Mouse (Mus musculus) embryonic facial prominence, embryonic 11.5 days (tissue): Measurements from ENCODE around the gene Ptprg. TPM values are rescaled to one million over a fixed set of nuclear protein-coding genes. Genes with fewer than 3 reads are reported as not detected.
"Not testable (repeated sequence)": the region's sequence is repeated elsewhere in the genome, so short reads cannot be mapped to it uniquely, and the experiment has no call there.

ENCODE experiments used
- ATAC-seq: fragments of 200-750 bp; cut with Nextera tagmentation; replicated peaks from 2 replicates; pipeline ENCODE4 v1.8.0; 2017; ENCODE audit warnings: low read depth; ENCODE audit not compliant: insufficient number of reproducible peaks, low FRiP score, low TSS enrichment
- DNase-seq: peaks from one replicate; pipeline ENCODE4 v3.0.0-alpha.2; 2015; ENCODE audit warnings: low spot score
- H3K27ac ChIP-seq: fragments of 300-500 bp; sonication (generic); replicated peaks from 2 replicates; pipeline ENCODE4 v1.5.1; 2014; ENCODE audit warnings: mild to moderate bottlenecking, low read depth, low read length, control low read depth
- H3K27me3 ChIP-seq: fragments of 300-500 bp; sonication (generic); 2 replicates; pipeline ENCODE4 v1.6.1; 2014; ENCODE audit warnings: mild to moderate bottlenecking, low read length, moderate library complexity, mixed read lengths; ENCODE audit not compliant: control insufficient read depth, insufficient read depth
- H3K36me3 ChIP-seq: fragments of 300-500 bp; sonication (generic); replicated peaks from 2 replicates; pipeline ENCODE4 v1.6.1; 2014; ENCODE audit warnings: low read depth, mild to moderate bottlenecking, low read length, moderate library complexity, mixed read lengths; ENCODE audit not compliant: control insufficient read depth, insufficient read depth
- H3K4me1 ChIP-seq: fragments of 300-500 bp; sonication (generic); 2 replicates; pipeline ENCODE4 v1.6.1; 2014; ENCODE audit warnings: low read length, mixed read lengths; ENCODE audit not compliant: control insufficient read depth, insufficient read depth
- H3K4me2 ChIP-seq: fragments of 300-500 bp; sonication (generic); 2 replicates; pipeline ENCODE4 v1.6.1; 2014; ENCODE audit warnings: low read depth, mild to moderate bottlenecking, control low read depth, low read length, moderate library complexity
- H3K4me3 ChIP-seq: fragments of 300-500 bp; sonication (generic); 2 replicates; pipeline ENCODE4 v1.5.1; 2014; ENCODE audit warnings: low read depth, low read length, control low read depth
- H3K9ac ChIP-seq: fragments of 300-500 bp; sonication (generic); replicated peaks from 2 replicates; pipeline ENCODE4 v1.6.1; 2014; ENCODE audit warnings: mild to moderate bottlenecking, control low read depth, low read length
- H3K9me3 ChIP-seq: fragments of 300-500 bp; sonication (generic); replicated peaks from 2 replicates; pipeline ENCODE4 v1.6.1; 2016; ENCODE audit warnings: mild to moderate bottlenecking, low read length, inconsistent platforms, mixed read lengths; ENCODE audit not compliant: control insufficient read depth
- WGBS: fragments of 180-500 bp; shearing (Covaris S2); extraction: QIAGEN DNeasy Blood & Tissue Kit; methylation state at CpG from one replicate; pipeline ENCODE4 v1.1.7; 2014; 5-methylcytosine and 5-hydroxymethylcytosine counted together
- polyA plus RNA-seq: library from polyadenylated mRNA; unstranded; fragments of >200 nt; fragmentation: Nextera tagmentation; extraction: Ambion mirVana; gene quantifications from 2 replicates; pipeline ENCODE4 v1.2.1, GENCODE M21; 2014

Gene Ptprg
- polyA plus RNA-seq, 1 experiment from 2014 or later = 28.7 TPM

GRCm38 (mm10) chr14:12221571-12221970, 668.2 kb downstream of the Ptprg start:
- no peak for ATAC-seq
- Histone ChIP-seq H3K27me3 (no peaks in the 10 kb centered on the region), H3K4me2 (no peak overlapping the region), H3K9ac (no peak overlapping the region), H3K9me3 (no peaks in the 10 kb centered on the region), H3K27ac (no peak overlapping the region), H3K36me3 (no peaks in the 10 kb centered on the region), H3K4me1 (no peaks in the 10 kb centered on the region), H3K4me3 (no peak overlapping the region)
- WGBS = 81% methylated on average over 5 of the region's 5 CpGs
- no peak for DNase-seq

DNA sequence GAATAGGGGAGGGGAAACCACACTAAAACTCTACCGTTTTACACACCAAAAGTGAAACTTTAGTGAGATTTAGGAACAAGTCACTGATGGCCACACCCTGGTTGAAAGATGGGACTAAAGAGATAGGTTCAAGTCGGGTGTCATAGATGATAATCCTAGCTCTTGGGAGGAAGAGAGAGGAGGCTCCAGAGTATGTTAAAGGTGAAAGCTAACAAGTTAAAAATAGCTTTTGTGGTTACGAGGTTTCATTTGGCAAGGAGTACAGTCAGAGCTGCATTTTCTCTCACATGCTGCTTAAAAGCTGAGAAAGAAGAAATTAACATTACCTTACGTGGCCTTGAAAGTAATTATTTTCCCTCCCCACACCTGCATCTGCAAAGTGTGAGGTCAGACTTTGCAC, 690.4 kb downstream of the Ptprg start:
- H3K9me3 ChIP-seq = no peaks in the 10 kb centered on the region
- no peaks in the 10 kb centered on the region for H3K4me1 ChIP-seq
- H3K27me3 ChIP-seq = no peaks in the 10 kb centered on the region
- H3K36me3 ChIP-seq = no peaks in the 10 kb centered on the region
- H3K9ac ChIP-seq = no peak overlapping the region
- no peak overlapping the region for H3K4me3 ChIP-seq
- ATAC-seq = no peak
- DNase-seq = no peak
- no peak overlapping the region for H3K4me2 ChIP-seq
- no peak overlapping the region for H3K27ac ChIP-seq
- WGBS = 83% methylated on average over 4 of the region's 4 CpGs

GRCm38 (mm10) chr14:12276031-12276430, 722.7 kb downstream of the Ptprg start:
- H3K4me2 ChIP-seq = no peak overlapping the region
- H3K36me3 ChIP-seq = no peaks in the 10 kb centered on the region
- H3K27ac ChIP-seq = no peak overlapping the region
- ATAC-seq = no peak
- H3K9ac ChIP-seq = no peak overlapping the region
- 63% methylated on average over 3 of the region's 3 CpGs for WGBS
- DNase-seq = no peak
- no peaks in the 10 kb centered on the region for H3K27me3 ChIP-seq
- no peak overlapping the region for H3K4me3 ChIP-seq
- H3K9me3 ChIP-seq = no peaks in the 10 kb centered on the region
- H3K4me1 ChIP-seq = no peaks in the 10 kb centered on the region

- WGBS = 82% methylated on average over 6 of the region's 6 CpGs
- H3K9me3 ChIP-seq = no peaks in the 10 kb centered on the region
- H3K27me3 ChIP-seq = no peaks in the 10 kb centered on the region
- H3K4me3 ChIP-seq = peak within 1 kb of the TSS; percentile 57
- no peaks in the 10 kb centered on the region for H3K36me3 ChIP-seq
- H3K27ac ChIP-seq = peak within 1 kb of the TSS; percentile 82
- ATAC-seq (0 out of 2 replicates have a peak, but pooled peaks have one; percentile 26), DNase-seq (no peak)
- H3K4me2 ChIP-seq = peak within 1 kb of the TSS; percentile 67
- no peaks in the 10 kb centered on the region for H3K4me1 ChIP-seq
- peak within 1 kb of the TSS; percentile 85 for H3K9ac ChIP-seq
Observed at GRCm38 (mm10) chr14:12283641-12284040, 730.3 kb downstream of the Ptprg start, which contains the start of gene Gm49355. Gm49355 (plus strand) TSS chr14:12283976.

DNA sequence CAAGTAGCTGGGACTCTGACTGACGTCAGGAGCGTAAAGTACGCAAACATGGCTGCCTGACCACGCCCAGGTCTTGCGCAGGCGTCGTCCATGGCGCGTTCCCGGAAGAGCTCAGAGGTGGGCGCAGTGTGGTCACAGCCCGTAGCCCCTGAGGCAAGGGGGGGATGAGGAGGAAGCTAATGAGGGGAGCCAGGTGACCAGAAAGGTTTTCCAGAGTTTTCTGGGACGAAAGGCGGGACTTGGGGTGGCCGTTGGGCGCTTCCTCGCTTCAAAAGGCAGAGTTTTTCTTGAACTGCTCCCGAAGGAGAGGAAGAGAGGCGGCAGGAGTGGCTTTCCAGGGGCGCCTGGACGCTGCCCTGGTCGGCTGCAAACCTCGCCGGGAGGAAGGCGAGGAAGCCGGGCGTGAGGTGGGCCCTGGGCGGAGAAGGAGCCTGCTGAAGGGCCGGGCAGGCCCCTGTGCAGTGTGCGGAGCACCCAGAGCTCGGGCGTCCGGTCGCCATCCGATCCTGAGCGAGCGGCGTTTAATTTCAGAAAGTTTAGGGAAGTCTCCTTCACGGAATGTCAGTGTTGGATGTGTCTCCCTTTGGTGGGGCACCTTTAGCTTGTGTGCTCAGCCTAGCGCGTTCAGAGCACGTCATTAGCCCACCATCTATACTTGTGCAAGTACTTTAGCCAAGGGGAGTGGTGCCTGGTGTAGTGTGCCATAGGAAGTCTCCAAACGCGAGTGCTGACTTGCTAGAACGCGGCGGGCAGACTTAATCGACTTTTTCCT, 731.0 kb downstream of the Ptprg start, which contains the start of gene 3830406C13Rik:
TSS of gene 3830406C13Rik (plus strand) at position 33 of the 772 bp plus-strand sequence.
- no peaks in the 10 kb centered on the region for H3K27me3 ChIP-seq
- H3K27ac ChIP-seq = peak within 1 kb of the TSS; percentile 82
- H3K9ac ChIP-seq = peak within 1 kb of the TSS; percentile 85
- DNase-seq (peak; percentile 93), ATAC-seq (peak; percentile 99)
- H3K4me1 ChIP-seq = no peaks in the 10 kb centered on the region
- no peaks in the 10 kb centered on the region for H3K9me3 ChIP-seq
- 1% methylated on average over 48 of the region's 48 CpGs for WGBS
- H3K36me3 ChIP-seq = no peaks in the 10 kb centered on the region
- peak within 1 kb of the TSS; percentile 67 for H3K4me2 ChIP-seq
- peak within 1 kb of the TSS; percentile 57 for H3K4me3 ChIP-seq

DNA sequence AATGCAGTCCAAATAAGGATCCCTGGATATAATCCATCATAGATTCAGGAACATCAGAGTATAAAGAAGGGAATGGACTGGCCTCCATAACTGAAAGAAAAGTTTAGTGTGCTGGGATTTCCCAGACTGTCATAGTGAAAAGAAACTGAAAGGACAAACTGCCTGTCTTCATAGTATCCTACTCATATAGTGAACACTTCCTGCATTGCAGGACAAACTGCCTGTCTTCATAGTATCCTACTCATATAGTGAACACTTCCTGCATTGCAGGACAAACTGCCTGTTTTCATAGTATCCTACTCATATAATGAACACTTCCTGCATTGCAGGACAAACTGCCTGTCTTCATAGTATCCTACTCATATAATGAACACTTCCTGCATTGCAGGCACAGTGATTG, 736.4 kb downstream of the Ptprg start:
- not testable (repeated sequence) for ATAC-seq, H3K9me3 ChIP-seq, H3K4me1 ChIP-seq, H3K27me3 ChIP-seq, H3K9ac ChIP-seq, DNase-seq, H3K4me3 ChIP-seq, H3K4me2 ChIP-seq, H3K27ac ChIP-seq, H3K36me3 ChIP-seq

Other genes with a start within 250 kb of the Ptprg start
- gene Gm3839, start 196.8 kb upstream of the Ptprg start, polyA plus RNA-seq = 1.8 and 1.9 TPM in 2 replicates